In the genomic region with DNA sequence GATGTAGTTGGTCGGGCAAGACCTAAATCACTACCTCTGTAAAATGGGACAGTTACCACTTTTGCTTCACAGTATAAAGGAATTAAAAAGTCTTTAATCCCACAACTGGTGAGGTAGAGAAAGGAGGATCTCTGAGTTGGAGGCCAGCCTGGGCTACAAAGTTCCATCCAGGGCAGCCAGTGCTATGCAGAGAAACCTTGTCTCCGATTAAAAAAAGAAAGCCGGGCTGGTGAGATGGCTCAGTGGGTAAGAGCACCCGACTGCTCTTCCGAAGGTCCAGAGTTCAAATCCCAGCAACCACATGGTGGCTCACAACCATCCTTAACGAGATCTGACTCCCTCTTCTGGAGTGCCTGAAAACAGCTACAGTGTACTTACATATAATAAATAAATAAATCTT, we compare ENCODE assay signal across 9 mouse cellular contexts. TPM values are rescaled to one million over a fixed set of nuclear protein-coding genes. Genes with fewer than 3 reads are reported as not detected.
DNase-seq lines count a peak whose midpoint lies in the region; ATAC-seq and TF ChIP-seq lines count a peak whose summit lies in the region.
"Not testable (repeated sequence)": the region's sequence is repeated elsewhere in the genome, so short reads cannot be mapped to it uniquely, and the experiment has no call there.
"Had no signal": no experiment of that assay in that cellular context is flagged by ENCODE, and none has a peak within 500 bp of the region (broad histone marks: within the 10 kb centered on the region; RNA-seq: fewer than 3 reads in every experiment).

No protein-coding gene starts in this region.

- not testable (repeated sequence) for H3K36me3 ChIP-seq in embryonic facial prominence, embryonic 10.5 days (replicated peaks); forebrain, embryonic 14.5 days (ENCODE audit: control insufficient read depth, insufficient read depth, low read length); heart, embryonic 16.5 days (ENCODE audit: control insufficient read depth, insufficient read depth); intestine, embryonic 16.5 days (ENCODE audit: control insufficient read depth, insufficient read depth, low read length); limb, embryonic 13.5 days; lung, embryonic 15.5 days; midbrain, postnatal 0 days (ENCODE audit: insufficient read depth, low read length); stomach, postnatal 0 days (ENCODE audit: control insufficient read depth, insufficient read depth, low read length)

- ATAC-seq in forebrain, embryonic 14.5 days; heart, embryonic 16.5 days (replicated peaks; ENCODE audit: extremely low read depth, insufficient read depth, low FRiP score); intestine, embryonic 16.5 days; limb, embryonic 13.5 days (ENCODE audit: low FRiP score, low read depth); lung, embryonic 15.5 days (ENCODE audit: borderline replicate concordance, extremely low read depth, low FRiP score, low TSS enrichment); midbrain, postnatal 0 days (ENCODE audit: low FRiP score); stomach, postnatal 0 days (ENCODE audit: low FRiP score, low TSS enrichment): not testable (repeated sequence)

- H3K4me3 ChIP-seq in embryonic facial prominence, embryonic 10.5 days: peak overlapping the region; percentile 66
- H3K4me3 ChIP-seq in forebrain, embryonic 14.5 days (ENCODE audit: low read depth, low read length): peak overlapping the region; percentile 32
- H3K4me3 ChIP-seq in heart, embryonic 16.5 days (ENCODE audit: low read length): peak overlapping the region; percentile 65
- peak overlapping the region; percentile 60 for H3K4me3 ChIP-seq in intestine, embryonic 16.5 days (ENCODE audit: low read length)
- H3K4me3 ChIP-seq in limb, embryonic 13.5 days: peak overlapping the region; percentile 50
- peak overlapping the region; percentile 46 for H3K4me3 ChIP-seq in lung, embryonic 15.5 days
- H3K4me3 ChIP-seq in midbrain, postnatal 0 days (ENCODE audit: low read depth, low read length): peak overlapping the region; percentile 29
- H3K4me3 ChIP-seq in stomach, postnatal 0 days (ENCODE audit: low read depth, low read length): peak overlapping the region; percentile 49

- peak overlapping the region; percentile 80 for H3K27ac ChIP-seq in embryonic facial prominence, embryonic 10.5 days (replicated peaks)
- not testable (repeated sequence) for H3K27ac ChIP-seq in forebrain, embryonic 14.5 days (ENCODE audit: low read depth, low read length); heart, embryonic 16.5 days (ENCODE audit: low read length); intestine, embryonic 16.5 days (ENCODE audit: low read length); limb, embryonic 13.5 days; lung, embryonic 15.5 days; midbrain, postnatal 0 days (ENCODE audit: low read depth, low read length); stomach, postnatal 0 days (replicated peaks)

- H3K4me1 ChIP-seq in embryonic facial prominence, embryonic 10.5 days: peaks cover 15% of the 10 kb centered on the region
- not testable (repeated sequence) for H3K4me1 ChIP-seq in forebrain, embryonic 14.5 days (ENCODE audit: control insufficient read depth, insufficient read depth, low read length); intestine, embryonic 16.5 days (ENCODE audit: control insufficient read depth, insufficient read depth, low read length); limb, embryonic 13.5 days; lung, embryonic 15.5 days; midbrain, postnatal 0 days (ENCODE audit: insufficient read depth, low read length); stomach, postnatal 0 days (replicated peaks; ENCODE audit: control insufficient read depth, insufficient read depth)
- peaks cover 12% of the 10 kb centered on the region for H3K4me1 ChIP-seq in heart, embryonic 16.5 days (ENCODE audit: control insufficient read depth, insufficient read depth, low read length)

- not testable (repeated sequence) for H3K9me3 ChIP-seq in embryonic facial prominence, embryonic 10.5 days; forebrain, embryonic 14.5 days (replicated peaks; ENCODE audit: control insufficient read depth, low read length); heart, embryonic 16.5 days (replicated peaks; ENCODE audit: control insufficient read depth, low read length); intestine, embryonic 16.5 days (ENCODE audit: control insufficient read depth, low read length); limb, embryonic 13.5 days; lung, embryonic 15.5 days; midbrain, postnatal 0 days (ENCODE audit: low read length); stomach, postnatal 0 days (ENCODE audit: control insufficient read depth, low read length)

- not testable (repeated sequence) for H3K27me3 ChIP-seq in embryonic facial prominence, embryonic 10.5 days (replicated peaks; ENCODE audit: low read depth, poor library complexity, severe bottlenecking); forebrain, embryonic 14.5 days (replicated peaks; ENCODE audit: control insufficient read depth, insufficient read depth, low read length); heart, embryonic 16.5 days (ENCODE audit: control insufficient read depth, insufficient read depth, low read length); intestine, embryonic 16.5 days (replicated peaks; ENCODE audit: control insufficient read depth, insufficient read depth, low read length); limb, embryonic 13.5 days; lung, embryonic 15.5 days; midbrain, postnatal 0 days (ENCODE audit: insufficient read depth, low read length); stomach, postnatal 0 days (ENCODE audit: control insufficient read depth, insufficient read depth, low read length)

- not testable (repeated sequence) for TF ChIP-seq EP300 in stomach, postnatal 0 days (optimal IDR thresholded peaks at IDR 0.05)

- not testable (repeated sequence) for TF ChIP-seq CTCF in midbrain, postnatal 0 days (IDR thresholded peaks at IDR 0.05)
- 0 out of 2 replicates have a peak, but pooled peaks have one; percentile 15 for TF ChIP-seq CTCF in stomach, postnatal 0 days (IDR thresholded peaks at IDR 0.05; ENCODE audit: low read depth)

- peak overlapping the region; percentile 60 for H3K4me2 ChIP-seq in forebrain, embryonic 14.5 days (ENCODE audit: low read length)
- H3K4me2 ChIP-seq in heart, embryonic 16.5 days (ENCODE audit: low read depth, low read length): peak overlapping the region; percentile 80
- peak overlapping the region; percentile 78 for H3K4me2 ChIP-seq in intestine, embryonic 16.5 days (ENCODE audit: low read depth, low read length)
- peak overlapping the region; percentile 73 for H3K4me2 ChIP-seq in limb, embryonic 13.5 days (replicated peaks)
- H3K4me2 ChIP-seq in lung, embryonic 15.5 days: peak overlapping the region; percentile 63
- H3K4me2 ChIP-seq in midbrain, postnatal 0 days (ENCODE audit: low read depth, low read length, poor library complexity, severe bottlenecking): peak overlapping the region; percentile 46
- H3K4me2 ChIP-seq in stomach, postnatal 0 days (replicated peaks; ENCODE audit: low read depth): peak overlapping the region; percentile 64

- not testable (repeated sequence) for DNase-seq in embryonic facial prominence, embryonic 10.5 days (ENCODE audit: low spot score); forebrain, embryonic 14.5 days (ENCODE audit: low spot score); midbrain, postnatal 0 days (ENCODE audit: low spot score); stomach, postnatal 0 days (ENCODE audit: low spot score)

- 0 out of 2 replicates have a peak overlapping the region, but pooled peaks have one; percentile 52 for H3K9ac ChIP-seq in forebrain, embryonic 14.5 days (ENCODE audit: low read length)
- H3K9ac ChIP-seq in heart, embryonic 16.5 days (ENCODE audit: low read length): peak overlapping the region; percentile 80
- H3K9ac ChIP-seq in intestine, embryonic 16.5 days (ENCODE audit: low read depth, low read length): peak overlapping the region; percentile 77
- H3K9ac ChIP-seq in limb, embryonic 13.5 days: peak overlapping the region; percentile 72; the same call in 1 of the 2 replicates
- H3K9ac ChIP-seq in lung, embryonic 15.5 days: peak overlapping the region; percentile 50
- peak overlapping the region; percentile 25 for H3K9ac ChIP-seq in midbrain, postnatal 0 days (replicated peaks; ENCODE audit: low read length, poor library complexity, severe bottlenecking)
- peak overlapping the region; percentile 57; the same call in 1 of the 2 replicates for H3K9ac ChIP-seq in stomach, postnatal 0 days (ENCODE audit: low read length)

- 44% methylated on average over 6 of the region's 6 CpGs for WGBS in embryonic facial prominence, embryonic 10.5 days
- 48% methylated on average over 6 of the region's 6 CpGs for WGBS in forebrain, embryonic 14.5 days
- 40% methylated on average over 6 of the region's 6 CpGs for WGBS in heart, embryonic 16.5 days
- 41% methylated on average over 6 of the region's 6 CpGs for WGBS in intestine, embryonic 16.5 days
- WGBS in limb, embryonic 13.5 days: 35% methylated on average over 6 of the region's 6 CpGs
- 41% methylated on average over 6 of the region's 6 CpGs for WGBS in lung, embryonic 15.5 days
- WGBS in midbrain, postnatal 0 days: 53% methylated on average over 6 of the region's 6 CpGs
- 41% methylated on average over 6 of the region's 6 CpGs for WGBS in stomach, postnatal 0 days

RNA-seq across cellular contexts. Expression of a gene that starts 0.3 kb away (rescaled TPM):
- 1.3 and 1.8 TPM in 2 replicates for polyA plus RNA-seq in embryonic facial prominence, embryonic 10.5 days (2016; fragmentation: Nextera tagmentation; extraction: Ambion mirVana)
- polyA plus RNA-seq in forebrain, embryonic 14.5 days (2014; fragmentation: Nextera tagmentation; extraction: Ambion mirVana): 0.30 and 0.79 TPM in 2 replicates
- polyA plus RNA-seq in heart, embryonic 16.5 days (2015; fragmentation: Nextera tagmentation; extraction: Ambion mirVana): 2.1 and 2.6 TPM in 2 replicates
- polyA plus RNA-seq in intestine, embryonic 16.5 days (2015; fragmentation: Nextera tagmentation; extraction: Ambion mirVana): 5.3 and 7.8 TPM in 2 replicates
- polyA plus RNA-seq in limb, embryonic 13.5 days (2015; fragmentation: Nextera tagmentation; extraction: Ambion mirVana): 1.7 and 1.9 TPM in 2 replicates
- polyA plus RNA-seq in lung, embryonic 15.5 days (2015; fragmentation: Nextera tagmentation; extraction: Ambion mirVana): 1.4 and 2.5 TPM in 2 replicates
- 0.38 and 3.3 TPM in 2 replicates for total RNA-seq in midbrain, postnatal 0 days (2014; rRNA removed)
- polyA plus RNA-seq in midbrain, postnatal 0 days (2015; fragmentation: Nextera tagmentation; extraction: Ambion mirVana): 4.2 and 4.3 TPM in 2 replicates
- 2.3 and 2.6 TPM in 2 replicates for polyA plus RNA-seq in stomach, postnatal 0 days (2015; fragmentation: Nextera tagmentation; extraction: Ambion mirVana)
- total RNA-seq: neutrophil, adult 5-6 weeks had no signal

RNA-seq across cellular contexts. Expression of a gene that starts 25.9 kb away (rescaled TPM):
- 83.5 and 83.8 TPM in 2 replicates for polyA plus RNA-seq in embryonic facial prominence, embryonic 10.5 days (2016; fragmentation: Nextera tagmentation; extraction: Ambion mirVana)
- 87.3 and 97.9 TPM in 2 replicates for polyA plus RNA-seq in forebrain, embryonic 14.5 days (2014; fragmentation: Nextera tagmentation; extraction: Ambion mirVana)
- 71.5 and 72.2 TPM in 2 replicates for polyA plus RNA-seq in heart, embryonic 16.5 days (2015; fragmentation: Nextera tagmentation; extraction: Ambion mirVana)
- 79.6 and 81.1 TPM in 2 replicates for polyA plus RNA-seq in intestine, embryonic 16.5 days (2015; fragmentation: Nextera tagmentation; extraction: Ambion mirVana)
- polyA plus RNA-seq in limb, embryonic 13.5 days (2015; fragmentation: Nextera tagmentation; extraction: Ambion mirVana): 81.2 and 82.4 TPM in 2 replicates
- polyA plus RNA-seq in lung, embryonic 15.5 days (2015; fragmentation: Nextera tagmentation; extraction: Ambion mirVana): 67.2 and 75.0 TPM in 2 replicates
- total RNA-seq in midbrain, postnatal 0 days (2014; rRNA removed): 47.7 and 55.2 TPM in 2 replicates
- 56.9 and 63.0 TPM in 2 replicates for polyA plus RNA-seq in midbrain, postnatal 0 days (2015; fragmentation: Nextera tagmentation; extraction: Ambion mirVana)
- polyA plus RNA-seq in stomach, postnatal 0 days (2015; fragmentation: Nextera tagmentation; extraction: Ambion mirVana): 45.5 and 45.7 TPM in 2 replicates

RNA-seq across cellular contexts. Expression of a gene that starts 29.3 kb away (rescaled TPM):
- 58.8 and 59.3 TPM in 2 replicates for polyA plus RNA-seq in embryonic facial prominence, embryonic 10.5 days (2016; fragmentation: Nextera tagmentation; extraction: Ambion mirVana)
- polyA plus RNA-seq in forebrain, embryonic 14.5 days (2014; fragmentation: Nextera tagmentation; extraction: Ambion mirVana): 45.3 and 51.8 TPM in 2 replicates
- polyA plus RNA-seq in heart, embryonic 16.5 days (2015; fragmentation: Nextera tagmentation; extraction: Ambion mirVana): 30.0 and 35.3 TPM in 2 replicates
- 39.8 and 41.1 TPM in 2 replicates for polyA plus RNA-seq in intestine, embryonic 16.5 days (2015; fragmentation: Nextera tagmentation; extraction: Ambion mirVana)
- 50.6 and 55.6 TPM in 2 replicates for polyA plus RNA-seq in limb, embryonic 13.5 days (2015; fragmentation: Nextera tagmentation; extraction: Ambion mirVana)
- polyA plus RNA-seq in lung, embryonic 15.5 days (2015; fragmentation: Nextera tagmentation; extraction: Ambion mirVana): 46.0 and 48.5 TPM in 2 replicates
- total RNA-seq in midbrain, postnatal 0 days (2014; rRNA removed): 9.0 and 19.8 TPM in 2 replicates
- polyA plus RNA-seq in midbrain, postnatal 0 days (2015; fragmentation: Nextera tagmentation; extraction: Ambion mirVana): 30.3 and 33.1 TPM in 2 replicates
- polyA plus RNA-seq in stomach, postnatal 0 days (2015; fragmentation: Nextera tagmentation; extraction: Ambion mirVana): 23.9 and 24.0 TPM in 2 replicates

RNA-seq across cellular contexts. Expression of a gene that starts 42.1 kb away (rescaled TPM):
- polyA plus RNA-seq in embryonic facial prominence, embryonic 10.5 days (2016; fragmentation: Nextera tagmentation; extraction: Ambion mirVana): 46.2 and 46.5 TPM in 2 replicates
- polyA plus RNA-seq in forebrain, embryonic 14.5 days (2014; fragmentation: Nextera tagmentation; extraction: Ambion mirVana): 26.6 and 38.3 TPM in 2 replicates
- 26.8 TPM in 2 replicates for polyA plus RNA-seq in heart, embryonic 16.5 days (2015; fragmentation: Nextera tagmentation; extraction: Ambion mirVana)
- polyA plus RNA-seq in intestine, embryonic 16.5 days (2015; fragmentation: Nextera tagmentation; extraction: Ambion mirVana): 25.9 and 30.2 TPM in 2 replicates
- 42.1 and 45.3 TPM in 2 replicates for polyA plus RNA-seq in limb, embryonic 13.5 days (2015; fragmentation: Nextera tagmentation; extraction: Ambion mirVana)
- 35.4 and 38.1 TPM in 2 replicates for polyA plus RNA-seq in lung, embryonic 15.5 days (2015; fragmentation: Nextera tagmentation; extraction: Ambion mirVana)
- total RNA-seq in midbrain, postnatal 0 days (2014; rRNA removed): 10.6 and 21.0 TPM in 2 replicates
- 28.8 and 30.5 TPM in 2 replicates for polyA plus RNA-seq in midbrain, postnatal 0 days (2015; fragmentation: Nextera tagmentation; extraction: Ambion mirVana)
- polyA plus RNA-seq in stomach, postnatal 0 days (2015; fragmentation: Nextera tagmentation; extraction: Ambion mirVana): 11.2 and 11.4 TPM in 2 replicates

RNA-seq across cellular contexts. Expression of a gene that starts 49.9 kb away (rescaled TPM):
- polyA plus RNA-seq in embryonic facial prominence, embryonic 10.5 days (2016; fragmentation: Nextera tagmentation; extraction: Ambion mirVana): 160 and 172 TPM in 2 replicates
- polyA plus RNA-seq in forebrain, embryonic 14.5 days (2014; fragmentation: Nextera tagmentation; extraction: Ambion mirVana): 42.2 and 42.4 TPM in 2 replicates
- polyA plus RNA-seq in heart, embryonic 16.5 days (2015; fragmentation: Nextera tagmentation; extraction: Ambion mirVana): 41.7 and 44.4 TPM in 2 replicates
- 82.2 and 90.6 TPM in 2 replicates for polyA plus RNA-seq in intestine, embryonic 16.5 days (2015; fragmentation: Nextera tagmentation; extraction: Ambion mirVana)
- polyA plus RNA-seq in limb, embryonic 13.5 days (2015; fragmentation: Nextera tagmentation; extraction: Ambion mirVana): 81.5 and 83.0 TPM in 2 replicates
- polyA plus RNA-seq in lung, embryonic 15.5 days (2015; fragmentation: Nextera tagmentation; extraction: Ambion mirVana): 89.2 and 92.6 TPM in 2 replicates
- 18.7 and 23.4 TPM in 2 replicates for total RNA-seq in midbrain, postnatal 0 days (2014; rRNA removed)
- 21.7 and 21.9 TPM in 2 replicates for polyA plus RNA-seq in midbrain, postnatal 0 days (2015; fragmentation: Nextera tagmentation; extraction: Ambion mirVana)
- polyA plus RNA-seq in stomach, postnatal 0 days (2015; fragmentation: Nextera tagmentation; extraction: Ambion mirVana): 23.4 and 25.2 TPM in 2 replicates

Comparison
In these comparisons a context has a peak if more than half of its experiments do, and no peak if none do; other contexts are left out.
1. H3K9ac ChIP-seq: peak in every context shown above with its lines; median percentile 80 in heart, embryonic 16.5 days; 77 in intestine, embryonic 16.5 days; 72 in limb, embryonic 13.5 days; 57 in stomach, postnatal 0 days; 52 in forebrain, embryonic 14.5 days; 50 in lung, embryonic 15.5 days; 25 in midbrain, postnatal 0 days.